Mouse (Mus musculus) cerebellum, adult 18-20 months (tissue): ENCODE results near the gene Muc13.
A peak's percentile ranks its signal among the peaks of the same experiment; 100 is the strongest.

Experiments used
- DNase-seq, 2 experiments: peaks; one replicate each; pipeline ENCODE4 v3.0.0; 2021

Gene Muc13

GRCm38 (mm10) chr16:33770778-33771454, 22.9 kb upstream of the Muc13 start:
- no peak for DNase-seq

- DNase-seq: no peak
Observed at GRCm38 (mm10) chr16:33772809-33773208, 21.0 kb upstream of the Muc13 start.

- peak; percentile 13 to 19 for DNase-seq
Observed at GRCm38 (mm10) chr16:33774972-33775371, 18.9 kb upstream of the Muc13 start.

GRCm38 (mm10) chr16:33775733-33776335, 18.0 kb upstream of the Muc13 start:
- DNase-seq: no peak

GRCm38 (mm10) chr16:33776766-33777529, 16.9 kb upstream of the Muc13 start:
- DNase-seq: no peak

GRCm38 (mm10) chr16:33777607-33778006, 16.2 kb upstream of the Muc13 start:
- DNase-seq: no peak

- no peak for DNase-seq
Observed at GRCm38 (mm10) chr16:33781789-33782728, 11.8 kb upstream of the Muc13 start.

- no peak for DNase-seq
Observed at GRCm38 (mm10) chr16:33782729-33783091, 11.1 kb upstream of the Muc13 start.

- no peak for DNase-seq
Observed at GRCm38 (mm10) chr16:33784547-33784946, 9.3 kb upstream of the Muc13 start.

GRCm38 (mm10) chr16:33785092-33785704, 8.6 kb upstream of the Muc13 start:
- no peak for DNase-seq

- no peak for DNase-seq
Observed at GRCm38 (mm10) chr16:33786657-33787390, 7.0 kb upstream of the Muc13 start.

- no peak for DNase-seq
Observed at GRCm38 (mm10) chr16:33795106-33795505, 1.3 kb downstream of the Muc13 start.

GRCm38 (mm10) chr16:33795887-33796286, 2.0 kb downstream of the Muc13 start:
- DNase-seq: no peak

GRCm38 (mm10) chr16:33796756-33797155, 2.9 kb downstream of the Muc13 start:
- no peak for DNase-seq

- peak; percentile 61 to 76 for DNase-seq
Observed at GRCm38 (mm10) chr16:33797860-33798259, 4.0 kb downstream of the Muc13 start.

- DNase-seq: no peak
Observed at GRCm38 (mm10) chr16:33810002-33810401, 16.2 kb downstream of the Muc13 start.

GRCm38 (mm10) chr16:33818413-33819165, 24.8 kb downstream of the Muc13 start:
- no peak for DNase-seq

GRCm38 (mm10) chr16:33820269-33821178, 26.7 kb downstream of the Muc13 start:
- DNase-seq: peak; percentile 88 to 92

- DNase-seq: no peak
Observed at GRCm38 (mm10) chr16:33824603-33825002, 30.8 kb downstream of the Muc13 start.

GRCm38 (mm10) chr16:33828496-33828895, 34.7 kb downstream of the Muc13 start:
- no peak for DNase-seq
